Mouse (Mus musculus) limb, embryonic 11.5 days (tissue): ENCODE results near the gene Tsga10. TPM values are rescaled to one million over a fixed set of nuclear protein-coding genes. Genes with fewer than 3 reads are reported as not detected.

ENCODE experiments used
- ATAC-seq: fragments of 200-750 bp; cut with Nextera tagmentation; 2 replicates; pipeline ENCODE4 v1.8.0; 2017; ENCODE audit warnings: low read depth; ENCODE audit not compliant: insufficient number of reproducible peaks, low FRiP score, low TSS enrichment
- DNase-seq: peaks from one replicate; pipeline ENCODE4 v3.0.0-alpha.2; 2015; ENCODE audit warnings: low spot score
- H3K27ac ChIP-seq: fragments of 300-500 bp; sonication (generic); replicated peaks from 2 replicates; pipeline ENCODE4 v1.5.1; 2014; ENCODE audit warnings: low read depth, mild to moderate bottlenecking, low read length
- H3K27me3 ChIP-seq: fragments of 300-500 bp; sonication (generic); 2 replicates; pipeline ENCODE4 v1.6.1; 2014; ENCODE audit warnings: mild to moderate bottlenecking, low read length, mixed read lengths; ENCODE audit not compliant: control insufficient read depth, insufficient read depth
- H3K36me3 ChIP-seq: fragments of 300-500 bp; sonication (generic); 2 replicates; pipeline ENCODE4 v1.6.1; 2014; ENCODE audit warnings: mild to moderate bottlenecking, low read length, moderate library complexity, mixed read lengths; ENCODE audit not compliant: control insufficient read depth, insufficient read depth
- H3K4me1 ChIP-seq: fragments of 300-500 bp; sonication (generic); 2 replicates; pipeline ENCODE4 v1.6.1; 2014; ENCODE audit warnings: low read length, mixed read lengths; ENCODE audit not compliant: control insufficient read depth, insufficient read depth
- H3K4me2 ChIP-seq: fragments of 300-500 bp; sonication (generic); 2 replicates; pipeline ENCODE4 v1.6.1; 2014; ENCODE audit warnings: low read depth, mild to moderate bottlenecking, moderate library complexity; ENCODE audit not compliant: severe bottlenecking
- H3K4me3 ChIP-seq: fragments of 300-500 bp; sonication (generic); 2 replicates; pipeline ENCODE4 v1.5.1; 2014; ENCODE audit warnings: low read depth, low read length
- H3K9ac ChIP-seq: fragments of 300-500 bp; sonication (generic); 2 replicates; pipeline ENCODE4 v1.6.1; 2014; ENCODE audit warnings: mild to moderate bottlenecking, low read length
- H3K9me3 ChIP-seq: fragments of 300-500 bp; sonication (generic); 2 replicates; pipeline ENCODE4 v1.6.1; 2016; ENCODE audit warnings: low read length; ENCODE audit not compliant: control insufficient read depth
- WGBS: fragments of 180-500 bp; shearing (Covaris S2); extraction: QIAGEN DNeasy Blood & Tissue Kit; methylation state at CpG from one replicate; pipeline ENCODE4 v1.1.7; 2014; 5-methylcytosine and 5-hydroxymethylcytosine counted together
- polyA plus RNA-seq: library from polyadenylated mRNA; unstranded; fragments of >200 nt; fragmentation: Nextera tagmentation; extraction: Ambion mirVana; gene quantifications from 2 replicates; pipeline ENCODE4 v1.2.1, GENCODE M21; 2014

Tsga10 gene
- polyA plus RNA-seq, 1 experiment from 2014 or later, result 7.2 TPM

GRCm38 (mm10) chr1:37737045-37737444 is 129.2 kb downstream of the Tsga10 start:
- no peaks in the 10 kb centered on the region for H3K9me3 ChIP-seq
- H3K4me2 ChIP-seq, result no peak overlapping the region
- H3K27ac ChIP-seq, result no peak overlapping the region
- no peak overlapping the region for H3K4me3 ChIP-seq
- H3K9ac ChIP-seq, result no peak overlapping the region
- no peaks in the 10 kb centered on the region for H3K4me1 ChIP-seq
- ATAC-seq (no peak), DNase-seq (no peak)
- no peaks in the 10 kb centered on the region for H3K36me3 ChIP-seq
- WGBS, result 78% methylated on average over 4 of the region's 4 CpGs
- H3K27me3 ChIP-seq, result no peaks in the 10 kb centered on the region

GRCm38 (mm10) chr1:37735932-37736331 is 130.3 kb downstream of the Tsga10 start:
- no peak for ATAC-seq
- no peaks in the 10 kb centered on the region for H3K9me3 ChIP-seq
- WGBS, result 94% methylated on average over 5 of the region's 5 CpGs
- H3K9ac ChIP-seq, result no peak overlapping the region
- no peak overlapping the region for H3K27ac ChIP-seq
- H3K4me2 ChIP-seq, result no peak overlapping the region
- H3K36me3 ChIP-seq, result no peaks in the 10 kb centered on the region
- no peaks in the 10 kb centered on the region for H3K4me1 ChIP-seq
- DNase-seq, result no peak
- H3K4me3 ChIP-seq, result no peak overlapping the region
- H3K27me3 ChIP-seq, result no peaks in the 10 kb centered on the region

- Histone ChIP-seq H3K36me3 (no peaks in the 10 kb centered on the region), H3K9me3 (no peaks in the 10 kb centered on the region), H3K27ac (no peak overlapping the region), H3K27me3 (no peaks in the 10 kb centered on the region), H3K4me1 (no peaks in the 10 kb centered on the region), H3K4me3 (no peak overlapping the region), H3K4me2 (no peak overlapping the region), H3K9ac (no peak overlapping the region)
- DNase-seq (no peak), ATAC-seq (no peak)
- 78% methylated on average over 7 of the region's 7 CpGs for whole genome bisulfite sequencing
Measured at GRCm38 (mm10) chr1:37734841-37735240, 131.4 kb downstream of the Tsga10 start.

GRCm38 (mm10) chr1:37729353-37729752 is 136.9 kb downstream of the Tsga10 start:
- no peak for ATAC-seq
- 88% methylated on average over 8 of the region's 8 CpGs for WGBS
- no peak overlapping the region for H3K4me3 ChIP-seq

GRCm38 (mm10) chr1:37728053-37728452 is 138.2 kb downstream of the Tsga10 start:
- Histone ChIP-seq H3K36me3 (no peaks in the 10 kb centered on the region), H3K27me3 (no peaks in the 10 kb centered on the region), H3K4me1 (no peaks in the 10 kb centered on the region), H3K27ac (no peak overlapping the region), H3K9ac (no peak overlapping the region), H3K4me3 (no peak overlapping the region), H3K4me2 (no peak overlapping the region), H3K9me3 (no peaks in the 10 kb centered on the region)
- 65% methylated on average over 10 of the region's 10 CpGs for WGBS
- no peak for DNase-seq
- ATAC-seq, result no peak

More at GRCm38 (mm10) chr1:37729353-37729752, 136.9 kb downstream of the Tsga10 start:
- Histone ChIP-seq H3K27ac (no peak overlapping the region), H3K9me3 (no peaks in the 10 kb centered on the region), H3K4me2 (no peak overlapping the region), H3K27me3 (no peaks in the 10 kb centered on the region), H3K4me1 (no peaks in the 10 kb centered on the region), H3K36me3 (no peaks in the 10 kb centered on the region), H3K9ac (no peak overlapping the region)
- DNase-seq, result no peak

DNA sequence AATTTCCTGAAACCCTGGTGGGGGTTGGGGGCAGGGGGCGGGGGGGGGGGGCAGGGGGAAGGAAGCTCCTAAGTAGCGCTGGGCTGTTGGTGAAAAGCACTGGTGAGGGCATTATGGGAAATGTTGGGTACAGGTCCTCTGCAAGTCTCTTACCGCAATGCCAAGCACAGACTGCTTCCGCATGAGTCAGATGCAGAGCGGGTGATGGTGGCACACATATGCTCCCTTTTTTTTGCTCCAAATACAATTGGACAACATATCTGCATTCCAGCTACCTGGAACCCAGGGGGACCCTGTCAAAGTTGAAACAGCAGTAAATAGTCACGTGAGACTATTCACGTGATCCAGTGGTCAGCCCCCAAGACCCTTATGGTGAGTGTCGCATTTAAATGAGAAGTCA is 139.0 kb downstream of the Tsga10 start:
- DNase-seq, result no peak
- 83% methylated on average over 8 of the region's 8 CpGs for WGBS
- ATAC-seq, result no peak
- Histone ChIP-seq H3K4me3 (no peak overlapping the region), H3K4me2 (no peak overlapping the region), H3K27ac (no peak overlapping the region), H3K9me3 (no peaks in the 10 kb centered on the region), H3K4me1 (no peaks in the 10 kb centered on the region), H3K27me3 (no peaks in the 10 kb centered on the region), H3K36me3 (no peaks in the 10 kb centered on the region), H3K9ac (no peak overlapping the region)

- Histone ChIP-seq H3K27me3 (no peaks in the 10 kb centered on the region), H3K4me2 (no peak overlapping the region), H3K27ac (no peak overlapping the region), H3K36me3 (no peaks in the 10 kb centered on the region), H3K4me3 (no peak overlapping the region), H3K9ac (no peak overlapping the region), H3K9me3 (no peaks in the 10 kb centered on the region), H3K4me1 (no peaks in the 10 kb centered on the region)
- ATAC-seq, result no peak
- WGBS, result 86% methylated on average over 8 of the region's 8 CpGs
- no peak for DNase-seq
Measured at GRCm38 (mm10) chr1:37726426-37726825, 139.8 kb downstream of the Tsga10 start.

DNA sequence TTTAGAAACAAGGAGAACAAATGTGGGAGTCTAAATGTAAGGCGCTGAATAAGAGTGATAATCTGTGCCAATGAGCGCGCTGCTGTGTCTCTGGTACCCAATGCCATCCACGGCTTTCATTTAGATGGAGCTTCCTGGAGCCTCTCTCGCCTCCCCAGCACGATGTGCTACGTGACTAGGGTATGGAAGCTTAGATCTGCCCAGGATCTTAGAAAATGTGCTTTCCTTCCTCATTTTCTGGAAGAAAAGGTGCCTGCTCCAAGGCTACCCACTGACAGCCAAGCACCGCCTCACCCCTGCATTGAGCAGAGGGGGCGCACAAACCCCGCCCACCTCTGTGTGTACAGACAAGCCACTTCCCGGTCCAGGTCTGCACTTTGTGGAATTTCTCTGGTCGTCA is 140.3 kb downstream of the Tsga10 start:
- no peaks in the 10 kb centered on the region for H3K9me3 ChIP-seq
- H3K4me3 ChIP-seq, result no peak overlapping the region
- no peak for DNase-seq
- no peaks in the 10 kb centered on the region for H3K36me3 ChIP-seq
- H3K4me2 ChIP-seq, result no peak overlapping the region
- WGBS, result 73% methylated on average over 12 of the region's 12 CpGs
- no peaks in the 10 kb centered on the region for H3K4me1 ChIP-seq
- H3K9ac ChIP-seq, result no peak overlapping the region
- ATAC-seq, result no peak
- no peaks in the 10 kb centered on the region; the same call in 1 of the 2 replicates for H3K27me3 ChIP-seq
- H3K27ac ChIP-seq, result no peak overlapping the region

GRCm38 (mm10) chr1:37721092-37721491 is 145.1 kb downstream of the Tsga10 start:
- Histone ChIP-seq H3K4me2 (no peak overlapping the region), H3K9ac (no peak overlapping the region), H3K27me3 (peaks cover 11% of the 10 kb centered on the region), H3K27ac (no peak overlapping the region), H3K9me3 (no peaks in the 10 kb centered on the region), H3K4me1 (no peaks in the 10 kb centered on the region), H3K4me3 (no peak overlapping the region), H3K36me3 (no peaks in the 10 kb centered on the region)
- WGBS, result 69% methylated on average over 5 of the region's 5 CpGs
- ATAC-seq (no peak), DNase-seq (no peak)
